Mouse (Mus musculus) stomach, embryonic 16.5 days (tissue): Measurements from ENCODE around the gene Rtn4rl2. TPM values are rescaled to one million over a fixed set of nuclear protein-coding genes. Genes with fewer than 3 reads are reported as not detected.
A peak's percentile ranks its signal among the peaks of the same experiment; 100 is the strongest.

Experiments
- ATAC-seq: fragments of 200-750 bp; cut with Nextera tagmentation; 2 replicates; pipeline ENCODE4 v1.8.0; 2017; ENCODE audit warnings: moderate number of reproducible peaks, moderate TSS enrichment; ENCODE audit not compliant: insufficient read depth, low FRiP score
- H3K27ac ChIP-seq: fragments of 300-500 bp; sonication (generic); 2 replicates; pipeline ENCODE4 v1.5.1; 2014; ENCODE audit warnings: low read length
- H3K27me3 ChIP-seq: fragments of 300-500 bp; sonication (generic); 2 replicates; pipeline ENCODE4 v1.6.1; 2014; ENCODE audit warnings: low read length, control low read depth, mixed read lengths; ENCODE audit not compliant: control insufficient read depth, insufficient read depth
- H3K36me3 ChIP-seq: fragments of 300-500 bp; sonication (generic); 2 replicates; pipeline ENCODE4 v1.6.1; 2014; ENCODE audit warnings: low read length; ENCODE audit not compliant: control insufficient read depth, insufficient read depth
- H3K4me1 ChIP-seq: fragments of 300-500 bp; sonication (generic); 2 replicates; pipeline ENCODE4 v1.6.1; 2014; ENCODE audit warnings: low read length, control low read depth, mixed read lengths; ENCODE audit not compliant: control insufficient read depth, insufficient read depth
- H3K4me2 ChIP-seq: fragments of 300-500 bp; sonication (generic); 2 replicates; pipeline ENCODE4 v1.6.1; 2014; ENCODE audit warnings: low read depth, low read length, mixed read lengths
- H3K4me3 ChIP-seq: fragments of 300-500 bp; sonication (generic); replicated peaks from 2 replicates; pipeline ENCODE4 v1.5.1; 2014; ENCODE audit warnings: mild to moderate bottlenecking, low read length
- H3K9ac ChIP-seq: fragments of 300-500 bp; sonication (generic); 2 replicates; pipeline ENCODE4 v1.6.1; 2014; ENCODE audit warnings: low read length
- H3K9me3 ChIP-seq: fragments of 300-500 bp; sonication (generic); replicated peaks from 2 replicates; pipeline ENCODE4 v1.6.1; 2016; ENCODE audit warnings: low read length, control low read depth; ENCODE audit not compliant: control insufficient read depth
- WGBS: fragments of 180-500 bp; shearing (Covaris S2); extraction: QIAGEN DNeasy Blood & Tissue Kit; methylation state at CpG from one replicate; pipeline ENCODE4 v1.1.7; 2014; 5-methylcytosine and 5-hydroxymethylcytosine counted together
- polyA plus RNA-seq: library from polyadenylated mRNA; unstranded; fragments of >200 nt; fragmentation: Nextera tagmentation; extraction: Ambion mirVana; gene quantifications from 2 replicates; pipeline ENCODE4 v1.2.1, GENCODE M21; 2015

Rtn4rl2 gene
- polyA plus RNA-seq, 1 experiment from 2014 or later = 0.37 TPM

GRCm38 (mm10) chr2:84841905-84842304 is 44.6 kb downstream of the Rtn4rl2 start:
- Histone ChIP-seq H3K4me1 (peaks cover 29% of the 10 kb centered on the region), H3K9me3 (no peaks in the 10 kb centered on the region), H3K4me2 (peak overlapping the region; percentile 97; the same call in 1 of the 2 replicates), H3K4me3 (no peak overlapping the region), H3K27ac (no peak overlapping the region), H3K27me3 (no peaks in the 10 kb centered on the region; the same call in 1 of the 2 replicates), H3K9ac (no peak overlapping the region; the same call in 1 of the 2 replicates), H3K36me3 (no peaks in the 10 kb centered on the region)
- peak; percentile 32 for ATAC-seq

- ATAC-seq = 0 out of 2 replicates have a peak, but pooled peaks have one; percentile 15
Measured at GRCm38 (mm10) chr2:84840748-84841563, 45.6 kb downstream of the Rtn4rl2 start.

GRCm38 (mm10) chr2:84840016-84840747 is 46.3 kb downstream of the Rtn4rl2 start:
- Histone ChIP-seq H3K27ac (peak overlapping the region; percentile 86), H3K4me3 (peak overlapping the region; percentile 78), H3K4me1 (peaks cover 29% of the 10 kb centered on the region), H3K4me2 (peak overlapping the region; percentile 97), H3K36me3 (no peaks in the 10 kb centered on the region), H3K9ac (peak overlapping the region; percentile 89), H3K27me3 (no peaks in the 10 kb centered on the region; the same call in 1 of the 2 replicates), H3K9me3 (no peaks in the 10 kb centered on the region)
- ATAC-seq = peak; percentile 92
- WGBS = under 1% methylated on average over 54 of the region's 54 CpGs

More at GRCm38 (mm10) chr2:84840748-84841563, 45.6 kb downstream of the Rtn4rl2 start:
- H3K27ac ChIP-seq = peak overlapping the region; percentile 86
- H3K4me3 ChIP-seq = peak overlapping the region; percentile 78
- no peaks in the 10 kb centered on the region for H3K9me3 ChIP-seq
- WGBS = 4% methylated on average over 17 of the region's 17 CpGs
- peak overlapping the region; percentile 97 for H3K4me2 ChIP-seq
- H3K4me1 ChIP-seq = peaks cover 29% of the 10 kb centered on the region
- H3K27me3 ChIP-seq = no peaks in the 10 kb centered on the region; the same call in 1 of the 2 replicates
- no peaks in the 10 kb centered on the region for H3K36me3 ChIP-seq
- H3K9ac ChIP-seq = peak overlapping the region; percentile 89

GRCm38 (mm10) chr2:84838993-84839980 is 47.2 kb downstream of the Rtn4rl2 start:
- H3K4me2 ChIP-seq = peak overlapping the region; percentile 97

GRCm38 (mm10) chr2:84838593-84838949 is 47.9 kb downstream of the Rtn4rl2 start, which contains the start of gene Slc43a1:
Slc43a1 (plus strand) TSS chr2:84838850.
- H3K36me3 ChIP-seq = no peaks in the 10 kb centered on the region
- no peak for ATAC-seq
- 31% methylated on average over 10 of the region's 10 CpGs for whole genome bisulfite sequencing
- H3K27ac ChIP-seq = peak within 1 kb of the TSS; percentile 86
- peak within 1 kb of the TSS; percentile 78 for H3K4me3 ChIP-seq
- H3K9me3 ChIP-seq = no peaks in the 10 kb centered on the region
- H3K9ac ChIP-seq = peak within 1 kb of the TSS; percentile 89
- peak within 1 kb of the TSS; percentile 97 for H3K4me2 ChIP-seq
- peaks cover 29% of the 10 kb centered on the region for H3K4me1 ChIP-seq
- no peaks in the 10 kb centered on the region; the same call in 1 of the 2 replicates for H3K27me3 ChIP-seq

More at GRCm38 (mm10) chr2:84838993-84839980, 47.2 kb downstream of the Rtn4rl2 start:
- Histone ChIP-seq H3K27ac (peak overlapping the region; percentile 86), H3K9me3 (no peaks in the 10 kb centered on the region), H3K9ac (peak overlapping the region; percentile 89), H3K36me3 (no peaks in the 10 kb centered on the region), H3K4me1 (peaks cover 29% of the 10 kb centered on the region), H3K27me3 (no peaks in the 10 kb centered on the region; the same call in 1 of the 2 replicates), H3K4me3 (peak overlapping the region; percentile 78)
- ATAC-seq = peak; percentile 41
- under 1% methylated on average over 47 of the region's 47 CpGs for WGBS

- Histone ChIP-seq H3K4me3 (no peak overlapping the region), H3K27ac (no peak overlapping the region), H3K36me3 (no peaks in the 10 kb centered on the region)
Measured at GRCm38 (mm10) chr2:84837817-84838592, 48.5 kb downstream of the Rtn4rl2 start.

GRCm38 (mm10) chr2:84837107-84837506 is 49.4 kb downstream of the Rtn4rl2 start:
- H3K27me3 ChIP-seq = no peaks in the 10 kb centered on the region; the same call in 1 of the 2 replicates
- no peaks in the 10 kb centered on the region for H3K36me3 ChIP-seq
- no peak overlapping the region for H3K4me2 ChIP-seq
- peaks cover 29% of the 10 kb centered on the region for H3K4me1 ChIP-seq
- no peak for ATAC-seq
- WGBS = 52% methylated on average over 8 of the region's 8 CpGs
- no peak overlapping the region for H3K9ac ChIP-seq
- no peak overlapping the region for H3K4me3 ChIP-seq
- no peak overlapping the region for H3K27ac ChIP-seq
- H3K9me3 ChIP-seq = no peaks in the 10 kb centered on the region

More at GRCm38 (mm10) chr2:84837817-84838592, 48.5 kb downstream of the Rtn4rl2 start:
- Histone ChIP-seq H3K4me1 (peaks cover 29% of the 10 kb centered on the region), H3K4me2 (no peak overlapping the region), H3K9ac (no peak overlapping the region), H3K27me3 (no peaks in the 10 kb centered on the region; the same call in 1 of the 2 replicates), H3K9me3 (no peaks in the 10 kb centered on the region)
- ATAC-seq = no peak
- 29% methylated on average over 9 of the region's 9 CpGs for WGBS
